Mouse (Mus musculus): ENCODE measurements around the gene 4930438A08Rik. TPM values are rescaled to one million over a fixed set of nuclear protein-coding genes. Genes with fewer than 3 reads are reported as not detected.

The 4930438A08Rik gene
- total and polyA plus RNA-seq, 3 experiments = not detected

DNA sequence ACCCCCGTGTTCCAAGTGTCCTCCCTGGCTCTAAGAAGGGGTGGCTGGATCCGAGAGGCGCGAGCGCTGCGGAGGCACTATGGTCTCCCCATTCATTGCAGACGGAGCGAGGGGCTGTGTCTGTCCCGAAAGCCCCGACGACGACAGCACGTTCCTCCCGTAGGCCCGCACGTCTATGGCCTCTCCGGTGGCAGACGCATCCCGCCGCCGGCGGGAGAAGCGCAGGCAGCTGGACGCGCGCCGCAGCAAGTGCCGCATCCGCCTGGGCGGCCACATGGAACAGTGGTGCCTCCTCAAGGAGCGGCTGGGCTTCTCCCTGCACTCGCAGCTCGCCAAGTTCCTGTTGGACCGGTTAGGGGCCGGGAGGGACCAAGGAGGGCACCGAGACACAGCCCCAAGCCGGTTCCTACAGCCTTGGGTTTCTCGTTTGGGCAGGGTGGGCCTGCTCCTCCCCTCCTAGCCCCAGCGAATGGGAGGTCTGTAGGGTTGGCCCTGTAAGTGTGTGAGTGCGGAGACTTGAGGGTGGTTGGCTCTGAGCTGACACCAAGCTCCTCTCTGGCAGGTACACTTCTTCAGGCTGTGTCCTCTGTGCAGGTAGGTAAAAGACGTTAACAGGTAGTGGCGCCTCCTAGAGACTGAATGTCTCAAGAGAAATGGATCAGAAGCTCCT lies 32.9 kb downstream of the 4930438A08Rik start:
- WGBS = 3% methylated on average over 42 of the region's 42 CpGs
- Histone ChIP-seq H3K9ac (ENCODE audit: low read depth, low read length) (peak overlapping the region; percentile 65), H3K27ac (peak overlapping the region; percentile 58), H3K27me3 (ENCODE audit: control insufficient read depth, insufficient read depth, low read length) (no peaks in the 10 kb centered on the region), H3K4me1 (ENCODE audit: control insufficient read depth, insufficient read depth, low read length) (peaks cover 3% of the 10 kb centered on the region; the same call in 1 of the 2 replicates), H3K4me3 (peak overlapping the region; percentile 66), H3K36me3 (ENCODE audit: control insufficient read depth, insufficient read depth, low read length) (no peaks in the 10 kb centered on the region), H3K79me2 (replicated peaks; ENCODE audit: control insufficient read depth, insufficient read depth, low read length) (no peaks in the 10 kb centered on the region)
- peak; percentile 64 to 72 for DNase-seq
- TF ChIP-seq POLR2A (IDR thresholded peaks at IDR 0.05; ENCODE audit: insufficient read depth, low read depth, low read length) (no peak), CTCF (IDR thresholded peaks at IDR 0.05) (peak; percentile 23; the same call in 1 of the 2 replicates)
- intact Hi-C loops (cut with DNase I) = loop anchor here (2.0 to 10.0 kb wide), 3 partner anchors 15 to 343 kb away; partner anchors contain the start of gene Cnot8

DNA sequence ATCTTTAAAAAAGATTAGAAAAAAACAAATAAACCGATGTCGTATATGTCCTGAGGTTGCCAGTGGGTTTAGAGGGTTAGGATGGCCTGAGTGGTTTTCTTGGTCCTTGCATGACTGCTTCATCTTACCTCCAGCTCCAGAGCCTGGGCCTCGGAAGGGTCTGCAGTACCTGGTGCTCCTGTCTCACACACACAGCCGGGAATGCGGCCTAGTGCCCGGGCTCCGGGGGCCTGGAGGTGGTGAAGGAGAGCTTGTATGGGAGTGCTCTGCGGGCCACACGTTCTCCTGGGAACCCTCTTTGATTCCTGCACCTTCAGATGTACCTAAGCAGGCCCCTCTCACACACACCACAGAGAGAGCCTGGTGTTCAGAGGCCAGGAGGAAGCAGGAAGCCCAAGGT lies 34.1 kb downstream of the 4930438A08Rik start:
- TF ChIP-seq CTCF (IDR thresholded peaks at IDR 0.05) (no peak), EP300 (IDR thresholded peaks at IDR 0.05; ENCODE audit: insufficient read depth, low read depth, low read length) (no peak), POLR2A (IDR thresholded peaks at IDR 0.05; ENCODE audit: insufficient read depth, low read depth, low read length) (no peak)
- intact Hi-C loops (cut with DNase I) = loop anchor here (10.0 kb wide), 2 partner anchors 204 to 344 kb away; partner anchors contain the start of gene Cnot8
- Histone ChIP-seq H3K4me1 (ENCODE audit: control insufficient read depth, insufficient read depth, low read length) (peaks cover 2% of the 10 kb centered on the region; the same call in 1 of the 2 replicates), H3K27me3 (ENCODE audit: control insufficient read depth, insufficient read depth, low read length) (no peaks in the 10 kb centered on the region), H3K36me3 (ENCODE audit: control insufficient read depth, insufficient read depth, low read length) (no peaks in the 10 kb centered on the region), H3K79me2 (replicated peaks; ENCODE audit: control insufficient read depth, insufficient read depth, low read length) (no peaks in the 10 kb centered on the region), H3K27ac (no peak overlapping the region), H3K9ac (ENCODE audit: low read depth, low read length) (no peak overlapping the region), H3K4me3 (no peak overlapping the region)
- WGBS = 98% methylated on average over 9 of the region's 9 CpGs
- no peak for DNase-seq

DNA sequence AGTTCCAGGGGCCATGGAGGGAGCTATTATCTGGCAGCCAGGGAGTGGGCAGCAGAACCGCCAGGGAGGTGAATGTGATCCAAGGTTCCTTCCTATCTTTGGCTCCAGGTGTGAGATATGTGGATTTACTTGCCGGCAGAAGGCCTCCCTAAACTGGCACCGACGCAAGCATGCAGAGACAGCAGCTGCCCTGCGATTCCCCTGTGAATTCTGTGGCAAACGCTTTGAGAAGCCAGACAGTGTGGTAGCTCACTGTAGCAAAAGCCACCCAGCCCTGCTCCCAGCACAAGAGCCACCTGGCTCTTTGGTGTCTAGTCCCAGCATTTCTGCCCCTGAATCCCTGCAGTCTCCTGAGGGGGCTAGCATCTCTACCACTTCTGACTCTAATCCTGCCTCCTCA lies 39.5 kb downstream of the 4930438A08Rik start:
- Histone ChIP-seq H3K4me3 (no peak overlapping the region), H3K79me2 (replicated peaks; ENCODE audit: control insufficient read depth, insufficient read depth, low read length) (no peaks in the 10 kb centered on the region), H3K27ac (no peak overlapping the region), H3K9ac (ENCODE audit: low read depth, low read length) (no peak overlapping the region), H3K36me3 (ENCODE audit: control insufficient read depth, insufficient read depth, low read length) (no peaks in the 10 kb centered on the region), H3K4me1 (ENCODE audit: control insufficient read depth, insufficient read depth, low read length) (no peaks in the 10 kb centered on the region), H3K27me3 (ENCODE audit: control insufficient read depth, insufficient read depth, low read length) (no peaks in the 10 kb centered on the region)
- intact Hi-C loops (cut with DNase I) = no loop called here
- no peak for DNase-seq
- no peak for TF ChIP-seq EP300 (IDR thresholded peaks at IDR 0.05; ENCODE audit: insufficient read depth, low read depth, low read length)
- peak; percentile 41; the same call in 1 of the 2 replicates for TF ChIP-seq POLR2A (IDR thresholded peaks at IDR 0.05; ENCODE audit: insufficient read depth, low read depth, low read length)
- TF ChIP-seq CTCF (IDR thresholded peaks at IDR 0.05) = no peak
- 55% methylated on average over 6 of the region's 6 CpGs for WGBS

DNA sequence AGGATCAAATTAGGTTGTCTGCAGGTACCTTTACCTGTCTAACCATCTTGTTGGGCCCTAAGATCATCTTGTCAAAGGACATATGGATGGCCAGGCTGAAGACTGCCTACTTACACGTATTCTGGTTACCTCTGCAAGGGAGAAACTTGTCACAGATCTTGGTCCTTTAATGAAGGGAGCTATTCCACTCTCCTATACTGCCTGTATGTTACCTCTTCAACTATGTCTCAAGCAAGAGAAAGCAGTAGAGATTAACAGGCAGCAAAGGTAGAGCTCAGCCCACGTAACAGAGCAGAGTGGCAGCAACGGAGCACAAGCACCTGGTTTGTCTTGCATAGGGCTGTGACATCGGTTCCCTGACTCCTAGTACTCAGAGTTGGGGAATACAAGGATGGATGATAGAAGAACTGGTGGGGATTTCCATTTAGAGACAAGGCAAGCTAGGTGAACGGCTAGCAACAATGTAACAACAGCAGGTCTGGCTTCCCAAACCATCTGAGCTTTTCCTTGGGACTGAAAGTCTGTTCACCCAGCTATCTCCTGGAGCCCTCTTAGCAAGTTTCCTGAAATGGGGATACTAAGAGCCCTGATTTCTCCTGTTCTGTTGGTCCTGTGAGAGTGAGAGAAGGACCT lies 41.1 kb downstream of the 4930438A08Rik start:
- no peak overlapping the region for H3K9ac ChIP-seq (ENCODE audit: low read depth, low read length)
- peaks cover 9% of the 10 kb centered on the region for H3K36me3 ChIP-seq (ENCODE audit: control insufficient read depth, insufficient read depth, low read length)
- intact Hi-C loops (cut with DNase I) = no loop called here
- H3K27me3 ChIP-seq (ENCODE audit: control insufficient read depth, insufficient read depth, low read length) = no peaks in the 10 kb centered on the region
- TF ChIP-seq POLR2A (IDR thresholded peaks at IDR 0.05; ENCODE audit: insufficient read depth, low read depth, low read length) = no peak
- no peak for TF ChIP-seq EP300 (IDR thresholded peaks at IDR 0.05; ENCODE audit: insufficient read depth, low read depth, low read length)
- TF ChIP-seq CTCF (IDR thresholded peaks at IDR 0.05) = no peak
- H3K4me1 ChIP-seq (ENCODE audit: control insufficient read depth, insufficient read depth, low read length) = no peaks in the 10 kb centered on the region
- no peak overlapping the region for H3K27ac ChIP-seq
- no peaks in the 10 kb centered on the region for H3K79me2 ChIP-seq (replicated peaks; ENCODE audit: control insufficient read depth, insufficient read depth, low read length)
- WGBS = 95% methylated on average over 5 of the region's 5 CpGs
- DNase-seq = no peak
- no peak overlapping the region for H3K4me3 ChIP-seq

DNA sequence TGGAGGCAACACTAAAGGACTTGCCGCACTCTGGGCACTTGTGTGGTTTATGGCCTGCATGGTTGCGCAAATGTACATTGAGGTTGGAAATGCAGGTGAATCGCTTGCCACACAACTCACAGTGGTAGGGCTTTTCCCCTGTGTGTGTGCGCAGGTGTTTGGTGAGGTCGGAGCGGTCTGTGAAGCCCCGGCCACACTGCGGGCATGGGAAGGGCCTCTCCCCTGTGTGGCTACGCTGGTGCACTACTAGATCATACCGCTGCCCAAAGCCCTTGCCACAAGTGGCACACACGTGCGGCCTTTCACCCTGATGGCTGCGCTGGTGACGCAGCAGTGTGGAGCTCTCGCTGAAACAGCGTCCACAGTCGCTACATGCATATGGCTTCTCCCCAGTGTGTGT lies 41.7 kb downstream of the 4930438A08Rik start:
- H3K79me2 ChIP-seq (replicated peaks; ENCODE audit: control insufficient read depth, insufficient read depth, low read length) = no peaks in the 10 kb centered on the region
- no peaks in the 10 kb centered on the region for H3K4me1 ChIP-seq (ENCODE audit: control insufficient read depth, insufficient read depth, low read length)
- H3K27me3 ChIP-seq (ENCODE audit: control insufficient read depth, insufficient read depth, low read length) = no peaks in the 10 kb centered on the region
- DNase-seq = no peak
- 88% methylated on average over 17 of the region's 17 CpGs for WGBS
- H3K4me3 ChIP-seq = no peak overlapping the region
- TF ChIP-seq EP300 (IDR thresholded peaks at IDR 0.05; ENCODE audit: insufficient read depth, low read depth, low read length) (no peak), CTCF (IDR thresholded peaks at IDR 0.05) (no peak), POLR2A (IDR thresholded peaks at IDR 0.05; ENCODE audit: insufficient read depth, low read depth, low read length) (peak; percentile 14; the same call in 1 of the 2 replicates)
- no peak overlapping the region for H3K27ac ChIP-seq
- peaks cover 12% of the 10 kb centered on the region for H3K36me3 ChIP-seq (ENCODE audit: control insufficient read depth, insufficient read depth, low read length)
- intact Hi-C loops (cut with DNase I) = no loop called here
- no peak overlapping the region for H3K9ac ChIP-seq (ENCODE audit: low read depth, low read length)
